Mouse (Mus musculus): Measurements from ENCODE around the gene Sipa1l2. TPM values are rescaled to one million over a fixed set of nuclear protein-coding genes. Genes with fewer than 3 reads are reported as not detected.

The Sipa1l2 gene
- total RNA-seq, 1 experiment from 2014 or later = 1.1 TPM

GRCm38 (mm10) chr8:125484530-125485196, 84.9 kb downstream of the Sipa1l2 start:
- no peak for ATAC-seq (replicated peaks; ENCODE audit: low read depth, poor library complexity, severe bottlenecking)

- no peak for ATAC-seq (replicated peaks; ENCODE audit: low read depth, poor library complexity, severe bottlenecking)
Observed at GRCm38 (mm10) chr8:125482491-125483096, 87.0 kb downstream of the Sipa1l2 start.

- ATAC-seq (replicated peaks; ENCODE audit: low read depth, poor library complexity, severe bottlenecking) = no peak
Observed at GRCm38 (mm10) chr8:125474876-125475275, 94.7 kb downstream of the Sipa1l2 start.

- no peak for ATAC-seq (replicated peaks; ENCODE audit: low read depth, poor library complexity, severe bottlenecking)
Observed at GRCm38 (mm10) chr8:125471374-125471773, 98.2 kb downstream of the Sipa1l2 start.

- no peak for ATAC-seq (replicated peaks; ENCODE audit: low read depth, poor library complexity, severe bottlenecking)
Observed at GRCm38 (mm10) chr8:125465156-125465821, 104.3 kb downstream of the Sipa1l2 start.

GRCm38 (mm10) chr8:125462901-125463300, 106.7 kb downstream of the Sipa1l2 start:
- ATAC-seq (replicated peaks; ENCODE audit: low read depth, poor library complexity, severe bottlenecking) = no peak

- peak; percentile 74 for ATAC-seq (replicated peaks; ENCODE audit: low read depth, poor library complexity, severe bottlenecking)
Observed at GRCm38 (mm10) chr8:125461504-125461903, 108.1 kb downstream of the Sipa1l2 start.

- ATAC-seq (replicated peaks; ENCODE audit: low read depth, poor library complexity, severe bottlenecking) = no peak
Observed at GRCm38 (mm10) chr8:125460602-125461001, 109.0 kb downstream of the Sipa1l2 start.

- ATAC-seq (replicated peaks; ENCODE audit: low read depth, poor library complexity, severe bottlenecking) = no peak
Observed at GRCm38 (mm10) chr8:125449048-125449447, 120.6 kb downstream of the Sipa1l2 start.

GRCm38 (mm10) chr8:125447543-125447942, 122.1 kb downstream of the Sipa1l2 start:
- no peak for ATAC-seq (replicated peaks; ENCODE audit: low read depth, poor library complexity, severe bottlenecking)

- no peak for ATAC-seq (replicated peaks; ENCODE audit: low read depth, poor library complexity, severe bottlenecking)
Observed at GRCm38 (mm10) chr8:125446236-125446635, 123.4 kb downstream of the Sipa1l2 start.

- no peak for ATAC-seq (replicated peaks; ENCODE audit: low read depth, poor library complexity, severe bottlenecking)
Observed at GRCm38 (mm10) chr8:125445225-125445609, 124.4 kb downstream of the Sipa1l2 start.

GRCm38 (mm10) chr8:125444457-125445224, 125.0 kb downstream of the Sipa1l2 start:
- ATAC-seq (replicated peaks; ENCODE audit: low read depth, poor library complexity, severe bottlenecking) = no peak

- ATAC-seq (replicated peaks; ENCODE audit: low read depth, poor library complexity, severe bottlenecking) = no peak
Observed at GRCm38 (mm10) chr8:125435320-125436100, 134.1 kb downstream of the Sipa1l2 start.

- ATAC-seq (replicated peaks; ENCODE audit: low read depth, poor library complexity, severe bottlenecking) = no peak
Observed at GRCm38 (mm10) chr8:125434151-125434550, 135.5 kb downstream of the Sipa1l2 start.

GRCm38 (mm10) chr8:125431321-125431720, 138.3 kb downstream of the Sipa1l2 start:
- no peak for ATAC-seq (replicated peaks; ENCODE audit: low read depth, poor library complexity, severe bottlenecking)

- no peak for ATAC-seq (replicated peaks; ENCODE audit: low read depth, poor library complexity, severe bottlenecking)
Observed at GRCm38 (mm10) chr8:125430796-125431195, 138.8 kb downstream of the Sipa1l2 start.

- ATAC-seq (replicated peaks; ENCODE audit: low read depth, poor library complexity, severe bottlenecking) = no peak
Observed at GRCm38 (mm10) chr8:125428979-125429690, 140.5 kb downstream of the Sipa1l2 start.

GRCm38 (mm10) chr8:125423861-125424260, 145.7 kb downstream of the Sipa1l2 start:
- no peak for ATAC-seq (replicated peaks; ENCODE audit: low read depth, poor library complexity, severe bottlenecking)
